Mouse (Mus musculus): ENCODE measurements around the gene Git2. TPM values are rescaled to one million over a fixed set of nuclear protein-coding genes. Genes with fewer than 3 reads are reported as not detected.

Gene Git2
- total RNA-seq, 2 experiments from 2014 or later = 56.2 to 59.5 TPM

DNA sequence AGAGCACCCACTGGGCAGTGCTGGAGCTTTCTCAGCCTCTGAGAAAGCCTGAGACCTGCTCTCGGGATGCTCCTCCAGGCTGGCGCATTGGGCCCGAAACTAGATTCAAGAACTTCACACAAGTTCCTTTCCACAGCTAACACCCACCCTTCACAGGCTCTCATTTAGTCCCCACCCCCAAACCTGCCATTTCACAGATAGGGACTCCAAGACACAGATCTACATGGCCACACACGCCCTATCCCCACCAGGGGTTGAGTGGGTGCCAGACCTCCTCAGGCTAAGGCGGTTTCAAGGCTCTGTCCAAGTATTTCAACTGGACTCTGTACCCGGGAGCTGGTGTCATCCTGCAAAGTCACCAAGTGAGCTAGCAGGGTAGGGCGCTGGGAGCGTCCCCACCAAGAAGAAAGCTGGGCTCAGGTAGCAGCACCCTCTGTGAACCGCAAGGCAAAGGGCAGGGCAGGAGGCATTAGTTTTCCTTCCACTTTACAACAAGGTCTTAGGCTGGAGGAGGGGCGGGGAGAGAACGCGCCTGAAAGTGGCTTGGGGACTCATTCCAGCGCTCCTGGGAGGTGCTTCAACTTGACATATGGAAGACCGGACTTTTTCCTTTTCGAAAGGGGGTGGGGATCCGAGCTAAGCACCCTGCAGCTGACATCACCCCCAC is 85.5 kb downstream of the Git2 start:
- DNase-seq (ENCODE audit: low spot score in 2 of 2) = no peak

DNA sequence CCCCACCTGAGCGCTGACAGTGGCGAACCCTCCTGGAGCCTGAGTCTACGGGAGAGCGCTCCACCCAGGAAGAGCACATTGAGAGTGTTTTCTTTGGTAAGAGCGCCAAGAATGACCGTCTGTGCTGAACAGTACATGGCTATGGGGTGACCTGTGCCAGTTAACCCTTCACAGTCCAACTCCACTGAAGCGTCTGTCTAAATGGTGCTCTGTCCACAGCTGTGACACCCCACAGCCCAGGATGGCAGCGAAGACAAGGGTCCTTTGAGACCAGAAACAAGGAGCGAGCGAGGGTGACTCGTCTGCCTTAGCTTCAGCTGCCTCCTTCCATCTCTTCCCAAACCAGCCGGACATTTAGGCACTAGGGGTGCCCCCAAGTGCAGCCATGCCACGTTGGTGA is 86.6 kb downstream of the Git2 start:
- no peak for DNase-seq (ENCODE audit: low spot score in 2 of 2)

GRCm38 (mm10) chr5:114687901-114688300 is 87.4 kb downstream of the Git2 start:
- no peak for DNase-seq (ENCODE audit: low spot score in 2 of 2)

DNA sequence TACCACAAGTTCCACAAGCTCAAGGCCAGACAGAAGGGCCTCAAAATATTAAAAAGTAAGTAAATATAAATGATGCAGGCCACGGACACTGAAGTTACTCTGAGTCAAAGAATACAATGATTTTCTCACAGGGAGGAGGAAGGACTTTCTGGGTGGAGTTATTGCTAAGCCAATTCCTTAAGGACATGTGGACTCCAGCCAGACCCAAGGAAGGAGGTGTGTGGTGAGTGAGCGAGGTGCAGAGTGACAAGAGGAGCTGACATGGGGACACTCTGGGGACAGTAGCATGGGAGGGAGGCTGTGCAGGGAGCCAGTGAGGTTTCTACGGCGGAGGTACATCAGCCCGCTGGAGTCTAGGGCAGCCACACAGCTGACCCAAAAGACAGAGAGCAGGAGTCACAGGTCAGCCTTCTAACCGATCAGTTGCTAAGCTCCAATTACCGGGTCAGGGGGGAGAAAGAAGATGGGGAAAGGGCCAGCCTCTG is 88.5 kb downstream of the Git2 start:
- DNase-seq (ENCODE audit: low spot score in 2 of 2) = no peak

DNA sequence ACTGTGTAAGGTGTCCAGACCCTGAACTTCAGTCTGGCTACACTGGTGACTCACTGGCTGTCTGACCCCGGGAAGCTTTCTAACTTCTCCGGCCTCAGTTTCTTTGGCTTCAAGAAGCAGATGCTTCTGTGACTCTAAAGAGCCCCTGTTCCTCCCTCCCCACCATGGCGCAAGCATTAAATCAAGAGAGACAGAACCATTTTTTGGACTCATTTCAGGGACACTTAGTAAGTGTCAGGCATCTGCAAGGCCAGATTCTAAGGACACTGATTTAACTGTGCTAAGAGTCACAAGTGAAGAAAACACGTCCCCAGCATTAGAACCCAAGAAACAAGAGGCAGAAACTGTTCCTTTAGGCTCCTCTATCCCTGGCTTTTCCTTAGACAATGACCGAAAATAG is 89.3 kb downstream of the Git2 start:
- no peak for DNase-seq (ENCODE audit: low spot score in 2 of 2)

GRCm38 (mm10) chr5:114681717-114682116 is 93.6 kb downstream of the Git2 start:
- no peak for DNase-seq (ENCODE audit: low spot score in 2 of 2)

DNA sequence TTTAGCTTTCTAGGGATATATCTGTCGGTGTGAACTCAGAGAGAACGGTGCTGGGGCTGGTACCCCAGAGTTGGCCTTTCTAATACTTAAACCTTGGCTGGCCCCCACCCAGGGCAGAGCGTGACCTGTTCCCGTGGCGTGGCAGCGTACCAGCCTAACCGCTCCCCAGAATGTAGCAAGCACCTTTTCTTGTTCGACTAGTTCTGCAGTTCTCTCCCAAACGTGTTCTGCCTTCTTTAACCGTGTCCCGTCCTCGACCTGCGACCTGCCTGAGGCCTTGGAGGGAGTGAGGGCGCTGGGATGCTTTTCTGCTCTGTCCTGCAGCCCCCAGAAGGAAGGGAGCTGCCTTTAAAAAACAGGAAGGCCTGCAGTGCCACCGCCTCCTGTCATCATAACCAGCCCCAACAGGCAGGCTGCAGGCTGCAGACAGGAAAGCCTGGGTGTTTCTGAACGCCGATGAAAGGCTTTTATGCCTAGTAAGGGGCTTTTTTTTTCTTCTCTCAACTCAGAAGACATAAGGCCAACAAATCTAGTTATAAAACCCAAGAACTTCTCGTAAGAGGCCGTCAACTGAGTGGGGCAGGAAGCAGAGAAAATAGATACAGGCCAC is 94.5 kb downstream of the Git2 start:
- DNase-seq (ENCODE audit: low spot score in 2 of 2) = no peak

GRCm38 (mm10) chr5:114679841-114680591 is 95.3 kb downstream of the Git2 start:
- DNase-seq (ENCODE audit: low spot score in 2 of 2) = no peak

Small RNA genes within 50 kb of the gene (microRNA-seq; reads per million reads assigned to microRNA genes)
- not detected for gene Mir7028

Other genes starting within 250 kb of the Git2 start
- gene Fam222a, start 207.5 kb downstream of the Git2 start, total RNA-seq (2021) = 10 to 100 TPM; 33.7 to 33.9 TPM
- gene Trpv4, start 117.1 kb downstream of the Git2 start, total RNA-seq (2021) = 1 to 10 TPM; 2.4 to 8.0 TPM
- gene Gltp, start 84.5 kb downstream of the Git2 start, total RNA-seq (2021) = 10 to 100 TPM; 49.5 to 53.4 TPM
- 10 to 100 TPM; 16.3 to 16.9 TPM for gene Tchp, start 67.8 kb downstream of the Git2 start, total RNA-seq (2021)
- gene Ankrd13a, start 840 bp downstream of the Git2 start, total RNA-seq (2021) = 100 to 1,000 TPM; 105 to 111 TPM
- gene 1500011B03Rik, start 48.0 kb upstream of the Git2 start, total RNA-seq (2021) = 10 to 100 TPM; 88.4 to 91.9 TPM
- not detected for gene 4930519G04Rik, start 78.1 kb upstream of the Git2 start, total RNA-seq (2021)
- gene Gm9936, start 83.2 kb upstream of the Git2 start, total RNA-seq (2021) = under 1 TPM; 0.14 to 0.17 TPM
- gene Oasl2, start 121.4 kb upstream of the Git2 start, total RNA-seq (2021) = 10 to 100 TPM in 1 of 2 experiments, 1 to 10 TPM in 1; 9.9 to 12.2 TPM
- 1 to 10 TPM; 1.0 to 1.2 TPM for gene Oasl1, start 147.7 kb upstream of the Git2 start, total RNA-seq (2021)
- gene 2210016L21Rik, start 166.6 kb upstream of the Git2 start, total RNA-seq (2021) = 10 to 100 TPM; 50.7 to 59.0 TPM
- gene Hnf1a, start 195.6 kb upstream of the Git2 start, total RNA-seq (2021) = 1 to 10 TPM; 1.8 to 4.4 TPM
- gene Sppl3, start 235.6 kb upstream of the Git2 start, total RNA-seq (2021) = 10 to 100 TPM; 91.7 to 92.3 TPM